Mouse (Mus musculus): Measurements from ENCODE around the gene Olfr1206. TPM values are rescaled to one million over a fixed set of nuclear protein-coding genes. Genes with fewer than 3 reads are reported as not detected.

Olfr1206 gene
- not detected in 2 replicates for polyA plus RNA-seq (2012)

GRCm38 (mm10) chr2:88862931-88863330, at the start of gene Olfr1206:
Olfr1206 (plus strand) TSS chr2:88863231.

GRCm38 (mm10) chr2:88814196-88814595, 48.8 kb upstream of the Olfr1206 start, which contains the start of gene Olfr1202:
Olfr1202 (plus strand) TSS chr2:88814496.

GRCm38 (mm10) chr2:88829437-88829836, 33.6 kb upstream of the Olfr1206 start, which contains the start of gene Olfr1205:
Olfr1205 (plus strand) TSS chr2:88829737.

DNA sequence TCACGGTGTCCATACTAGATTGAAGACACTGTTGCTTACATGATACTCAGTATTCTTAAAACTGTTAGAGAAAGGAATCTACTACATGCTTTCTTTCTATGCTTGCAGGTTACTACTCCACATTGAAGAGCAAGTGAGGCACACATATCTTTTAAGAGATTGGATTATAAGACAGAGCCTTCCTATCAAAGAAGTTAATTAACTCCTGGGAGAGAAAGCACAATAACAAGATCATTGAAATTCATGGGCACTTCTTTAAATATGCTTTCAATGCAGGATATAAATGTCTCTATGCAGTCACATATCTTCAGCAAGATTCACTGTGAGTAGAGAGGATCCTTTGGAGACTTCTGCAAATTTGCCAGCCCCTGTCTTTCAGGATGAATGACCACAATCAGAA, 14.0 kb upstream of the Olfr1206 start, which contains the start of gene Olfr1204:
Gene Olfr1204, plus strand, starts transcription at position 301 of the 400 bp plus-strand sequence.

GRCm38 (mm10) chr2:88902211-88902610, 39.2 kb downstream of the Olfr1206 start, which contains the start of gene Olfr1208:
Olfr1208 (minus strand) TSS chr2:88902311.

GRCm38 (mm10) chr2:88915057-88915456, 52.0 kb downstream of the Olfr1206 start, which contains the start of gene Olfr1209:
Olfr1209 (minus strand) TSS chr2:88915157.

Other genes with a start within 250 kb of the Olfr1206 start
- gene Olfr1191-ps1, start 222.7 kb upstream of the Olfr1206 start, polyA plus RNA-seq (2012) = not detected in 2 replicates
- gene Olfr1192-ps1, start 214.7 kb upstream of the Olfr1206 start, polyA plus RNA-seq (2012) = not detected in 2 replicates
- gene Olfr1193, start 187.6 kb upstream of the Olfr1206 start, polyA plus RNA-seq (2012) = not detected in 2 replicates
- not detected in 2 replicates for gene Olfr1195, start 174.0 kb upstream of the Olfr1206 start, polyA plus RNA-seq (2012)
- not detected in 2 replicates for gene Olfr1196, start 158.6 kb upstream of the Olfr1206 start, polyA plus RNA-seq (2012)
- not detected in 2 replicates for gene Olfr1197, start 130.9 kb upstream of the Olfr1206 start, polyA plus RNA-seq (2012)
- gene Olfr1198, start 111.9 kb upstream of the Olfr1206 start, polyA plus RNA-seq (2012) = not detected in 2 replicates
- gene Olfr1199, start 102.8 kb upstream of the Olfr1206 start, polyA plus RNA-seq (2012) = not detected in 2 replicates
- 0.01 TPM in 1 of 2 replicates, not detected in the other for gene Olfr1200, start 92.7 kb upstream of the Olfr1206 start, polyA plus RNA-seq (2012)
- not detected in 2 replicates for gene Olfr1201, start 70.2 kb upstream of the Olfr1206 start, polyA plus RNA-seq (2012)
- gene Olfr1202, start 48.7 kb upstream of the Olfr1206 start, polyA plus RNA-seq (2012) = not detected in 2 replicates
- not detected in 2 replicates for gene Olfr1205, start 33.5 kb upstream of the Olfr1206 start, polyA plus RNA-seq (2012)
- not detected in 2 replicates for gene Olfr1204, start 13.9 kb upstream of the Olfr1206 start, polyA plus RNA-seq (2012)
- 0.03 TPM in 1 of 2 replicates, not detected in the other for gene Olfr1208, start 39.1 kb downstream of the Olfr1206 start, polyA plus RNA-seq (2012)
- not detected in 2 replicates for gene Olfr1209, start 51.9 kb downstream of the Olfr1206 start, polyA plus RNA-seq (2012)
- 0.02 and 0.03 TPM in 2 replicates for gene Olfr1211, start 74.9 kb downstream of the Olfr1206 start, polyA plus RNA-seq (2012)
- gene Olfr1212, start 90.7 kb downstream of the Olfr1206 start, polyA plus RNA-seq (2012) = not detected in 2 replicates
- gene Gm13762, start 117.0 kb downstream of the Olfr1206 start, polyA plus RNA-seq (2012) = not detected in 2 replicates
- gene Olfr1214, start 129.4 kb downstream of the Olfr1206 start, polyA plus RNA-seq (2012) = not detected in 2 replicates
- not detected in 2 replicates for gene Olfr1215, start 143.7 kb downstream of the Olfr1206 start, polyA plus RNA-seq (2012)
- gene Olfr1216, start 155.1 kb downstream of the Olfr1206 start, polyA plus RNA-seq (2012) = not detected in 2 replicates
- not detected in 2 replicates for gene Olfr1217, start 168.8 kb downstream of the Olfr1206 start, polyA plus RNA-seq (2012)
- not detected in 2 replicates for gene Olfr1218, start 198.0 kb downstream of the Olfr1206 start, polyA plus RNA-seq (2012)
- gene Olfr1219, start 220.3 kb downstream of the Olfr1206 start, polyA plus RNA-seq (2012) = 0.02 TPM in 1 of 2 replicates, not detected in the other
- not detected in 2 replicates for gene Olfr1220, start 243.6 kb downstream of the Olfr1206 start, polyA plus RNA-seq (2012)